Mouse (Mus musculus): ENCODE results near the gene Rnf224. TPM values are rescaled to one million over a fixed set of nuclear protein-coding genes. Genes with fewer than 3 reads are reported as not detected.

Gene Rnf224
- polyA plus RNA-seq, 1 experiment = not detected

DNA sequence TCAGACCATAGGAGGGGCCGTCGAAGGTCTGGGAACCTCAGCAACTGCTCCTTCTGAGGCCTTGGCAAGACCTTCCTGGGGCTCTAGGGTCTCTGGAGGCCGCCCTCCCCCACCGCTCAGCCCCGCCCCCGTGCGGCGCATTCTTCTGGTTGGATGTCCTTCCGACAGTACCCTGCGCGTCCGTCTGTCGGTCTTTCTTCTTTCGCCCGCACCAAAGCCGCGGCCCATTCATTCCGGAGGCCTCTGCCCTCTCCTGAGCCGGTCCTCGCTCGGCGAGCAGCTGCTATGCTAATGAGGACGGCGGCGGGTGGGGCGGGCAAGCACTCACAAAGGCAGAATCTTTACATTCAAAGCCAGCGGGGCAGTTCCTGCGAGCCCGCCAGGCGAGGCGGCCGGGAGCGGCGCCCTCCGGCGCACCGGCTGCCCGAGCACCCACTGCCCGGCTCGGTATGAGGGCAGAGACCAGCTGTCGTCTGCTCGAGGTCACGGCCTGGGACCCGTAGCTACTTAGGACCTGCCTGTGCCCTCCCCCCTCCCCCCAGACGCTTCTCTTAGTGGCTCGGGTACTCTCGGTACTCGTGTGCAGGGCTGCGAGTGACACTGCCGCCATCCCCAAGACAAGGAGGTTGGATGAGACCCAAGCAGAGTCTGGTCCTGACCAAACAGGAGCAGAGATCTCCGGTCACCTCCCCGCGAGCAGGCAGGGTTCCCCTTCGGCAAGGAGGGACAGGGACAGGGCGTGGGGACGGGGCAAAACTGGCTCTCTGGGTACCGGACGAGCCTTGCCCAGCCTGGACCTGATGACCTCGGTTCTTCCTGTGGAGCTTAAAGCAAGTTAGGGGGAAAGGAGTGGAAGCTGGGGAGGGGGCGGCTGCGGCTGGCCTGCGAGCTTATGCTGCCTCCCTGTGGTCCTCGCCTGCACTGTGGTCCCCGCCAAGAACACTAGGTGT, 50.7 kb downstream of the Rnf224 start:
- no peaks in the 10 kb centered on the region for H3K4me1 ChIP-seq (ENCODE audit: control insufficient read depth, insufficient read depth, low read length)
- no peak for TF ChIP-seq CTCF (IDR thresholded peaks at IDR 0.05; ENCODE audit: borderline replicate concordance, insufficient read depth, low read depth, low read length)
- no peak for TF ChIP-seq POLR2A (IDR thresholded peaks at IDR 0.05; ENCODE audit: borderline replicate concordance, insufficient read depth, low read length)
- H3K4me3 ChIP-seq (replicated peaks; ENCODE audit: insufficient read depth, low read depth, low read length) = no peak overlapping the region
- WGBS = 6% methylated on average over 64 of the region's 64 CpGs
- peak in 1 of 2 experiments; percentile 33 for DNase-seq
- no peaks in the 10 kb centered on the region; the same call in 1 of the 2 replicates for H3K27me3 ChIP-seq (ENCODE audit: control insufficient read depth, insufficient read depth, low read length)
- H3K27ac ChIP-seq (ENCODE audit: insufficient read depth, low read length) = no peak overlapping the region

DNA sequence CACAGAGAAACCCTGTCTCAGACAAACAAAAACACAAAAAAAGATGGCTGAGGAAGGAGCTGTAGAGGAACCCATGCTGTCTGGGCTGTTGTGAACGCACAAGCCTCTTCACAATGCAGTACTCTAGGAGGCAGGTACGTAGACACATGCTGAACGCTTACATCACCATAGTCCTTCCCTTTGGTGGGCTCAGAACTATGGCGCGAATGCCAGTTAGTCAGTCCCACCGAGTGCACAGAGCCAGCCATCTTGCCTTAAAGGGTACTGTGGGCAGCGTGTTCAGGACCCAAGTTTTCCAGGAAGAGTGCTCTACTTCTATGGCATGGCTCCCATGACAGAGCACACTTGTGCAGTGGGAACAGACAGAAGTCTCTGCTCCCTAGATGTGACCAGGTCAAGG, 52.1 kb downstream of the Rnf224 start:
- Histone ChIP-seq H3K4me3 (replicated peaks; ENCODE audit: insufficient read depth, low read depth, low read length) (no peak overlapping the region), H3K4me1 (ENCODE audit: control insufficient read depth, insufficient read depth, low read length) (no peaks in the 10 kb centered on the region), H3K27me3 (ENCODE audit: control insufficient read depth, insufficient read depth, low read length) (no peaks in the 10 kb centered on the region; the same call in 1 of the 2 replicates), H3K27ac (ENCODE audit: insufficient read depth, low read length) (no peak overlapping the region)
- no peak for DNase-seq
- no peak for TF ChIP-seq POLR2A (IDR thresholded peaks at IDR 0.05; ENCODE audit: borderline replicate concordance, insufficient read depth, low read length)
- TF ChIP-seq CTCF (IDR thresholded peaks at IDR 0.05; ENCODE audit: borderline replicate concordance, insufficient read depth, low read depth, low read length) = no peak
- WGBS = 90% methylated on average over 7 of the region's 7 CpGs

Other genes with a start within 250 kb of the Rnf224 start
- gene Nsmf, start 182.4 kb downstream of the Rnf224 start, polyA plus RNA-seq (2012; rRNA removed) = 203 and 244 TPM in 2 replicates
- not detected in 2 replicates for gene Entpd8, start 156.5 kb downstream of the Rnf224 start, polyA plus RNA-seq (2012; rRNA removed)
- not detected in 2 replicates for gene Noxa1, start 141.6 kb downstream of the Rnf224 start, polyA plus RNA-seq (2012; rRNA removed)
- 7.7 and 9.4 TPM in 2 replicates for gene Nrarp, start 56.0 kb downstream of the Rnf224 start, polyA plus RNA-seq (2012; rRNA removed)
- 3.6 and 4.2 TPM in 2 replicates for gene Tor4a, start 39.9 kb downstream of the Rnf224 start, polyA plus RNA-seq (2012; rRNA removed)
- 69.4 and 84.5 TPM in 2 replicates for gene Nelfb, start 25.3 kb downstream of the Rnf224 start, polyA plus RNA-seq (2012; rRNA removed)
- gene Stpg3, start 22.1 kb downstream of the Rnf224 start, polyA plus RNA-seq (2012; rRNA removed) = not detected in 2 replicates
- gene Fam166a, start 18.0 kb downstream of the Rnf224 start, polyA plus RNA-seq (2012; rRNA removed) = 0.10 and 0.11 TPM in 2 replicates
- 647 and 663 TPM in 2 replicates for gene Tubb4b, start 12.1 kb downstream of the Rnf224 start, polyA plus RNA-seq (2012; rRNA removed)
- 0.73 and 0.92 TPM in 2 replicates for gene Slc34a3, start 2.4 kb downstream of the Rnf224 start, polyA plus RNA-seq (2012; rRNA removed)
- gene Rnf208, start 5.5 kb upstream of the Rnf224 start, polyA plus RNA-seq (2012; rRNA removed) = 423 and 427 TPM in 2 replicates
- gene Cysrt1, start 5.7 kb upstream of the Rnf224 start, polyA plus RNA-seq (2012; rRNA removed) = 0.76 and 0.80 TPM in 2 replicates
- 12.5 and 14.1 TPM in 2 replicates for gene AL732309.1, start 10.1 kb upstream of the Rnf224 start, polyA plus RNA-seq (2012; rRNA removed)
- gene Tmem203, start 18.7 kb upstream of the Rnf224 start, polyA plus RNA-seq (2012; rRNA removed) = 31.9 and 33.4 TPM in 2 replicates
- 91.0 and 96.9 TPM in 2 replicates for gene Tprn, start 25.8 kb upstream of the Rnf224 start, polyA plus RNA-seq (2012; rRNA removed)
- gene Ssna1, start 35.7 kb upstream of the Rnf224 start, polyA plus RNA-seq (2012; rRNA removed) = 74.5 and 75.9 TPM in 2 replicates
- gene Anapc2, start 35.7 kb upstream of the Rnf224 start, polyA plus RNA-seq (2012; rRNA removed) = 103 TPM in 2 replicates
- gene Tmem210, start 51.4 kb upstream of the Rnf224 start, polyA plus RNA-seq (2012; rRNA removed) = not detected in 2 replicates
- gene Lrrc26, start 53.1 kb upstream of the Rnf224 start, polyA plus RNA-seq (2012; rRNA removed) = 0.20 and 0.21 TPM in 2 replicates
- 282 and 290 TPM in 2 replicates for gene Grin1, start 82.4 kb upstream of the Rnf224 start, polyA plus RNA-seq (2012; rRNA removed)
- gene Man1b1, start 95.6 kb upstream of the Rnf224 start, polyA plus RNA-seq (2012; rRNA removed) = 33.2 and 34.1 TPM in 2 replicates
- 63.1 and 71.2 TPM in 2 replicates for gene Dpp7, start 119.6 kb upstream of the Rnf224 start, polyA plus RNA-seq (2012; rRNA removed)
- gene Uap1l1, start 128.9 kb upstream of the Rnf224 start, polyA plus RNA-seq (2012; rRNA removed) = 19.0 and 22.1 TPM in 2 replicates
- 4.4 and 4.7 TPM in 2 replicates for gene Sapcd2, start 135.5 kb upstream of the Rnf224 start, polyA plus RNA-seq (2012; rRNA removed)
- gene Entpd2, start 159.1 kb upstream of the Rnf224 start, polyA plus RNA-seq (2012; rRNA removed) = 12.3 and 12.5 TPM in 2 replicates
- 502 and 505 TPM in 2 replicates for gene Npdc1, start 162.6 kb upstream of the Rnf224 start, polyA plus RNA-seq (2012; rRNA removed)
- gene Fut7, start 186.5 kb upstream of the Rnf224 start, polyA plus RNA-seq (2012; rRNA removed) = 0.51 and 0.71 TPM in 2 replicates
- gene Abca2, start 191.9 kb upstream of the Rnf224 start, polyA plus RNA-seq (2012; rRNA removed) = 285 and 294 TPM in 2 replicates
- gene Clic3, start 220.1 kb upstream of the Rnf224 start, polyA plus RNA-seq (2012; rRNA removed) = 0.84 and 2.8 TPM in 2 replicates
- gene Paxx, start 224.3 kb upstream of the Rnf224 start, polyA plus RNA-seq (2012; rRNA removed) = 196 and 230 TPM in 2 replicates
- gene Ptgds, start 233.3 kb upstream of the Rnf224 start, polyA plus RNA-seq (2012; rRNA removed) = 2,130 and 2,485 TPM in 2 replicates

All from cerebellum, adult 2 months (tissue).